Mouse (Mus musculus): ENCODE data around the gene Plekhm1. TPM values are rescaled to one million over a fixed set of nuclear protein-coding genes. Genes with fewer than 3 reads are reported as not detected.

The Plekhm1 gene
- total RNA-seq, 2 experiments from 2014 or later: 16.3 to 18.8 TPM

- intact Hi-C loops (cut with DNase I): no loop called here
- no peak for DNase-seq (ENCODE audit: low spot score in 2 of 2)
Observed at GRCm38 (mm10) chr11:103396682-103397081, 15.8 kb downstream of the Plekhm1 start.

GRCm38 (mm10) chr11:103396236-103396635, 16.3 kb downstream of the Plekhm1 start:
- intact Hi-C loops (cut with DNase I): no loop called here
- no peak for DNase-seq (ENCODE audit: low spot score in 2 of 2)

GRCm38 (mm10) chr11:103394604-103395003, 17.9 kb downstream of the Plekhm1 start:
- intact Hi-C loops (cut with DNase I): no loop called here
- no peak for DNase-seq (ENCODE audit: low spot score in 2 of 2)

- no peak for DNase-seq (ENCODE audit: low spot score in 2 of 2)
- intact Hi-C loops (cut with DNase I): no loop called here
Observed at GRCm38 (mm10) chr11:103394025-103394424, 18.5 kb downstream of the Plekhm1 start.

GRCm38 (mm10) chr11:103387870-103388526, 24.5 kb downstream of the Plekhm1 start:
- intact Hi-C loops (cut with DNase I): no loop called here

GRCm38 (mm10) chr11:103386827-103387226, 25.7 kb downstream of the Plekhm1 start:
- no peak for DNase-seq (ENCODE audit: low spot score in 2 of 2)
- intact Hi-C loops (cut with DNase I): no loop called here

More at GRCm38 (mm10) chr11:103387870-103388526, 24.5 kb downstream of the Plekhm1 start:
- DNase-seq (ENCODE audit: low spot score in 2 of 2): no peak

- peak; percentile 28 to 42 for DNase-seq (ENCODE audit: low spot score in 2 of 2)
- intact Hi-C loops (cut with DNase I): no loop called here
Observed at GRCm38 (mm10) chr11:103381956-103382613, 30.4 kb downstream of the Plekhm1 start.

- no peak for DNase-seq (ENCODE audit: low spot score in 2 of 2)
- intact Hi-C loops (cut with DNase I): no loop called here
Observed at GRCm38 (mm10) chr11:103381505-103381904, 31.0 kb downstream of the Plekhm1 start.

GRCm38 (mm10) chr11:103380460-103380859, 32.0 kb downstream of the Plekhm1 start:
- intact Hi-C loops (cut with DNase I): no loop called here
- no peak for DNase-seq (ENCODE audit: low spot score in 2 of 2)

- intact Hi-C loops (cut with DNase I): no loop called here
- DNase-seq (ENCODE audit: low spot score in 2 of 2): no peak
Observed at GRCm38 (mm10) chr11:103378341-103378740, 34.1 kb downstream of the Plekhm1 start.

GRCm38 (mm10) chr11:103375772-103376171, 36.7 kb downstream of the Plekhm1 start:
- intact Hi-C loops (cut with DNase I): no loop called here
- DNase-seq (ENCODE audit: low spot score in 2 of 2): no peak

GRCm38 (mm10) chr11:103375258-103375657, 37.2 kb downstream of the Plekhm1 start:
- intact Hi-C loops (cut with DNase I): no loop called here
- no peak for DNase-seq (ENCODE audit: low spot score in 2 of 2)

GRCm38 (mm10) chr11:103373922-103374321, 38.6 kb downstream of the Plekhm1 start:
- intact Hi-C loops (cut with DNase I): no loop called here
- no peak for DNase-seq (ENCODE audit: low spot score in 2 of 2)

GRCm38 (mm10) chr11:103372561-103372960, 39.9 kb downstream of the Plekhm1 start:
- intact Hi-C loops (cut with DNase I): no loop called here
- no peak for DNase-seq (ENCODE audit: low spot score in 2 of 2)

- no peak for DNase-seq (ENCODE audit: low spot score in 2 of 2)
- intact Hi-C loops (cut with DNase I): no loop called here
Observed at GRCm38 (mm10) chr11:103372068-103372467, 40.4 kb downstream of the Plekhm1 start.

GRCm38 (mm10) chr11:103371222-103371539, 41.3 kb downstream of the Plekhm1 start:
- intact Hi-C loops (cut with DNase I): no loop called here
- DNase-seq (ENCODE audit: low spot score in 2 of 2): no peak

- intact Hi-C loops (cut with DNase I): no loop called here
- no peak for DNase-seq (ENCODE audit: low spot score in 2 of 2)
Observed at GRCm38 (mm10) chr11:103370397-103371221, 41.9 kb downstream of the Plekhm1 start.

GRCm38 (mm10) chr11:103365530-103365929, 47.0 kb downstream of the Plekhm1 start:
- intact Hi-C loops (cut with DNase I): no loop called here
- DNase-seq (ENCODE audit: low spot score in 2 of 2): no peak

GRCm38 (mm10) chr11:103365022-103365421, 47.5 kb downstream of the Plekhm1 start:
- peak in 1 of 2 experiments; percentile 32 for DNase-seq (ENCODE audit: low spot score in 2 of 2)
- intact Hi-C loops (cut with DNase I): no loop called here

- DNase-seq (ENCODE audit: low spot score in 2 of 2): no peak
- intact Hi-C loops (cut with DNase I): no loop called here
Observed at GRCm38 (mm10) chr11:103364335-103364734, 48.2 kb downstream of the Plekhm1 start.
